Comparison of ENCODE assay signal across 13 mouse cellular contexts in genomic region chr13:41085140-41085539, GRCm38 (mm10). TPM values are rescaled to one million over a fixed set of nuclear protein-coding genes. Genes with fewer than 3 reads are reported as not detected.
DNase-seq lines count a peak whose midpoint lies in the region; ATAC-seq and TF ChIP-seq lines count a peak whose summit lies in the region.
"Had no signal": no experiment of that assay in that cellular context is flagged by ENCODE, and none has a peak within 500 bp of the region (broad histone marks: within the 10 kb centered on the region; RNA-seq: fewer than 3 reads in every experiment).

No protein-coding gene starts in this region.

- H3K27me3 ChIP-seq in heart, embryonic 10.5 days (ENCODE audit: insufficient read depth, poor library complexity, severe bottlenecking) = peaks cover 19% of the 10 kb centered on the region; the same call in 1 of the 2 replicates
- peaks cover 3% of the 10 kb centered on the region; the same call in 1 of the 2 replicates for H3K27me3 ChIP-seq in midbrain, embryonic 14.5 days (ENCODE audit: control insufficient read depth, insufficient read depth, low read length)
- 0 out of 2 replicates have a peak, but pooled peaks cover 3% of the 10 kb centered on the region for H3K27me3 ChIP-seq in midbrain, embryonic 16.5 days (ENCODE audit: control insufficient read depth, insufficient read depth, low read depth, low read length)
- H3K27me3 ChIP-seq: embryonic facial prominence, embryonic 15.5 days had no signal

- ATAC-seq in midbrain, embryonic 14.5 days (ENCODE audit: low FRiP score, low TSS enrichment) = no peak
- no peak for ATAC-seq in midbrain, embryonic 16.5 days
- ATAC-seq: inflammation-experienced regulatory T-cells, adult 6 months had no signal

- H3K9me3 ChIP-seq in heart, embryonic 10.5 days = no peaks in the 10 kb centered on the region
- H3K9me3 ChIP-seq in midbrain, embryonic 14.5 days (ENCODE audit: control insufficient read depth, low read length) = no peaks in the 10 kb centered on the region
- no peaks in the 10 kb centered on the region for H3K9me3 ChIP-seq in midbrain, embryonic 16.5 days (replicated peaks; ENCODE audit: control insufficient read depth, low read length, poor library complexity, severe bottlenecking)
- H3K9me3 ChIP-seq: embryonic facial prominence, embryonic 15.5 days had no signal

- H3K9ac ChIP-seq in midbrain, embryonic 14.5 days (replicated peaks; ENCODE audit: low read length) = no peak overlapping the region
- no peak overlapping the region for H3K9ac ChIP-seq in midbrain, embryonic 16.5 days (ENCODE audit: low read depth, low read length)
- H3K9ac ChIP-seq: embryonic facial prominence, embryonic 15.5 days had no signal

- WGBS in heart, embryonic 10.5 days = 22% methylated on average over 2 of the region's 2 CpGs
- 24% methylated on average over 2 of the region's 2 CpGs for WGBS in midbrain, embryonic 14.5 days
- WGBS in midbrain, embryonic 16.5 days = 32% methylated on average over 2 of the region's 2 CpGs

- H3K36me3 ChIP-seq in heart, embryonic 10.5 days = no peaks in the 10 kb centered on the region
- no peaks in the 10 kb centered on the region for H3K36me3 ChIP-seq in midbrain, embryonic 14.5 days (ENCODE audit: control insufficient read depth, insufficient read depth, low read length)
- H3K36me3 ChIP-seq in midbrain, embryonic 16.5 days (ENCODE audit: control insufficient read depth, insufficient read depth, low read length) = no peaks in the 10 kb centered on the region
- H3K36me3 ChIP-seq: embryonic facial prominence, embryonic 15.5 days had no signal

- TF ChIP-seq CTCF in cortical plate, adult 2 months (IDR thresholded peaks at IDR 0.05; ENCODE audit: extremely low read depth, insufficient read depth, low read length) = peak; percentile 25; the same call in 1 of the 2 replicates

- intact Hi-C loops in heart, postnatal 36 days (cut with DNase I) = loop anchor here (2.0 kb wide), 1 partner anchor 154 kb away; no protein-coding TSS in a partner anchor

- no peak overlapping the region for H3K27ac ChIP-seq in heart, embryonic 10.5 days
- no peak overlapping the region for H3K27ac ChIP-seq in midbrain, embryonic 14.5 days (replicated peaks; ENCODE audit: low read depth, low read length)
- no peak overlapping the region for H3K27ac ChIP-seq in midbrain, embryonic 16.5 days (ENCODE audit: low read length)
- H3K27ac ChIP-seq in cortical plate, adult 2 months (ENCODE audit: insufficient read depth, low read length) = no peak overlapping the region
- H3K27ac ChIP-seq: embryonic facial prominence, embryonic 15.5 days; macrophage had no signal

- H3K4me2 ChIP-seq in midbrain, embryonic 14.5 days (ENCODE audit: low read length) = no peak overlapping the region
- H3K4me2 ChIP-seq in midbrain, embryonic 16.5 days (ENCODE audit: low read length) = no peak overlapping the region
- H3K4me2 ChIP-seq: embryonic facial prominence, embryonic 15.5 days had no signal

- peak; percentile 13 for DNase-seq in heart, embryonic 10.5 days (ENCODE audit: low spot score)
- no peak for DNase-seq in heart, postnatal 36 days
- DNase-seq in midbrain, embryonic 14.5 days = peak; percentile 67
- DNase-seq in cerebellum, adult 9-10 months = no peak
- no peak for DNase-seq in thymus, postnatal 25 days
- no peak for DNase-seq in right cerebral cortex, postnatal 36 days (ENCODE audit: low spot score in 2 of 2)

- H3K4me3 ChIP-seq in heart, embryonic 10.5 days = no peak overlapping the region
- H3K4me3 ChIP-seq in midbrain, embryonic 14.5 days (replicated peaks; ENCODE audit: low read depth, low read length) = no peak overlapping the region
- H3K4me3 ChIP-seq in midbrain, embryonic 16.5 days (ENCODE audit: low read depth, low read length) = no peak overlapping the region
- no peak overlapping the region for H3K4me3 ChIP-seq in cortical plate, adult 2 months (ENCODE audit: insufficient read depth, low read length)
- H3K4me3 ChIP-seq: embryonic facial prominence, embryonic 15.5 days had no signal

- TF ChIP-seq POLR2A in cortical plate, adult 2 months (IDR thresholded peaks at IDR 0.05; ENCODE audit: extremely low read depth, insufficient read depth, low read length) = no peak

- H3K4me1 ChIP-seq in heart, embryonic 10.5 days = no peaks in the 10 kb centered on the region
- H3K4me1 ChIP-seq in midbrain, embryonic 14.5 days (ENCODE audit: control insufficient read depth, insufficient read depth, low read length) = no peaks in the 10 kb centered on the region
- H3K4me1 ChIP-seq in midbrain, embryonic 16.5 days (ENCODE audit: control insufficient read depth, insufficient read depth, low read length) = no peaks in the 10 kb centered on the region
- no peaks in the 10 kb centered on the region for H3K4me1 ChIP-seq in cortical plate, adult 2 months (ENCODE audit: control insufficient read depth, insufficient read depth, low read length)
- H3K4me1 ChIP-seq: embryonic facial prominence, embryonic 15.5 days had no signal

RNA-seq across cellular contexts. Expression of gene Mak, which starts 5.6 kb away (rescaled TPM):
- 0.43 and 0.53 TPM in 2 replicates for polyA plus RNA-seq in heart, embryonic 10.5 days (2016; fragmentation: Nextera tagmentation; extraction: Ambion mirVana)
- total RNA-seq in heart, postnatal 36 days (2021) = not detected
- 1.7 and 2.1 TPM in 2 replicates for polyA plus RNA-seq in midbrain, embryonic 14.5 days (2014; fragmentation: Nextera tagmentation; extraction: Ambion mirVana)
- 2.7 TPM in 2 replicates for polyA plus RNA-seq in midbrain, embryonic 16.5 days (2015; fragmentation: Nextera tagmentation; extraction: Ambion mirVana)
- 3.3 and 4.1 TPM in 2 replicates for polyA plus RNA-seq in cortical plate, adult 2 months (2012; rRNA removed)
- total RNA-seq: neutrophil, adult 5-6 weeks had no signal

RNA-seq across cellular contexts. Expression of gene Gcm2, which starts 25.7 kb away (rescaled TPM):
- 0.06 and 0.09 TPM in 2 replicates for polyA plus RNA-seq in heart, embryonic 10.5 days (2016; fragmentation: Nextera tagmentation; extraction: Ambion mirVana)
- not detected for total RNA-seq in heart, postnatal 36 days (2021)
- polyA plus RNA-seq in midbrain, embryonic 14.5 days (2014; fragmentation: Nextera tagmentation; extraction: Ambion mirVana) = not detected in 2 replicates
- polyA plus RNA-seq in midbrain, embryonic 16.5 days (2015; fragmentation: Nextera tagmentation; extraction: Ambion mirVana) = not detected in 2 replicates
- polyA plus RNA-seq in cortical plate, adult 2 months (2012; rRNA removed) = not detected in 2 replicates
- total RNA-seq: neutrophil, adult 5-6 weeks had no signal
- polyA plus RNA-seq: embryonic facial prominence, embryonic 15.5 days; gonadal fat pad, adult 2 months; macrophage had no signal

RNA-seq across cellular contexts. Expression of gene Sycp2l, which starts 29.0 kb away (rescaled TPM):
- polyA plus RNA-seq in heart, embryonic 10.5 days (2016; fragmentation: Nextera tagmentation; extraction: Ambion mirVana) = not detected in 2 replicates
- not detected for total RNA-seq in heart, postnatal 36 days (2021)
- polyA plus RNA-seq in midbrain, embryonic 14.5 days (2014; fragmentation: Nextera tagmentation; extraction: Ambion mirVana) = not detected in 2 replicates
- polyA plus RNA-seq in midbrain, embryonic 16.5 days (2015; fragmentation: Nextera tagmentation; extraction: Ambion mirVana) = 0.07 TPM in 1 of 2 replicates, not detected in the other
- polyA plus RNA-seq in cortical plate, adult 2 months (2012; rRNA removed) = 0.06 and 0.54 TPM in 2 replicates
- total RNA-seq: neutrophil, adult 5-6 weeks had no signal
- polyA plus RNA-seq: embryonic facial prominence, embryonic 15.5 days; gonadal fat pad, adult 2 months; macrophage had no signal

Comparison
In these comparisons a context has a peak if more than half of its experiments do, and no peak if none do; other contexts are left out.
1. DNase-seq: peak in heart, embryonic 10.5 days (single experiment) and midbrain, embryonic 14.5 days (single experiment); none in heart, postnatal 36 days (0 of 2), cerebellum, adult 9-10 months (single experiment), thymus, postnatal 25 days (single experiment) and right cerebral cortex, postnatal 36 days (0 of 2).